Mouse (Mus musculus): ENCODE measurements around the gene Zfand3.

Gene Zfand3

GRCm38 (mm10) chr17:29995986-29996385 lies 8.5 kb upstream of the Zfand3 start:
- in situ Hi-C loops (cut with MboI; ENCODE audit: low sequenced_read_pairs) = no loop called here

GRCm38 (mm10) chr17:29997726-29998125 lies 6.8 kb upstream of the Zfand3 start:
- in situ Hi-C loops (cut with MboI; ENCODE audit: low sequenced_read_pairs) = no loop called here

- in situ Hi-C loops (cut with MboI; ENCODE audit: low sequenced_read_pairs) = no loop called here
Observed at GRCm38 (mm10) chr17:29998566-29999295, 5.8 kb upstream of the Zfand3 start.

DNA sequence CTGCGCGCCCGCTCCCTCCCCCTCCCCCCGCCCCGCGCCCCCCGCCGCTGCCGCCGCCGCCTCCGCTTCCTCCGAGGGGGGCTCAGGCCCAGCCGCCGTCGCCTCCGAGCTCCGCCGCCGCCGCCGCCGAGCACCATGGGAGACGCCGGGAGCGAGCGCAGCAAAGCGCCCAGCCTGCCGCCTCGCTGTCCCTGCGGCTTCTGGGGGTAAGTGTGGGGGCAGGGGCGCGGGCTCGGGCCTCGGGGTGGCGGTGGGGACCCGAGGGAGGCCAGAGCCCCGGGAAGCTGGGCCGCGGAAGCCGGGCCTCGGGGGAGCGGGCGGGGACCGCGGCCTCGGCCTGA lies 540 bp downstream of the Zfand3 start:
- in situ Hi-C loops (cut with MboI; ENCODE audit: low sequenced_read_pairs) = no loop called here

DNA sequence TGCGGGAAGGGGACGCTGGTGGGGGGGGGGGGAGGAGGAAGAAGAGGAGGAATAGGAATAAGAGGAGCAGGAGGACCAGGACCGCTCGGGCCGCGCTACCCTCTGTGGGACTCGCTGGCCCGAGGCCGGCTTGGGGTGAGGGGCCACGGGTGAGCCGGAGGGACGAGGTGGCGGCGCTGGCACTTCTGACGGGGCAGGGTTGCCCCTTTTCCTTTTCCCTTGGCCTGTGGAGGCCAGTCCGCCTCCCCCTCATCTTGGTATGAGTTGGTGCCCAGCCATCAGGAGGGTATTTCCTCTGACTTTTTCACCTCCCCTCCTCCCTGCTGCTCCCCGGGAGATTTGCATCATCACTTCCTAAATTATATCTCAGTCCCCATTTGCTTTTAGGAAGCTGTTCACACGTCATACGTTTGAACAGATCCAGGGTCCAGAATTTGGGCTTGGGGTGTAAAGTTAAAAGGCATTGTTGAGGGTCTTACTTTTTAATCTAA lies 963 bp downstream of the Zfand3 start:
- in situ Hi-C loops (cut with MboI; ENCODE audit: low sequenced_read_pairs) = no loop called here

- in situ Hi-C loops (cut with MboI; ENCODE audit: low sequenced_read_pairs) = no loop called here
Observed at GRCm38 (mm10) chr17:30006877-30007276, 2.3 kb downstream of the Zfand3 start.

DNA sequence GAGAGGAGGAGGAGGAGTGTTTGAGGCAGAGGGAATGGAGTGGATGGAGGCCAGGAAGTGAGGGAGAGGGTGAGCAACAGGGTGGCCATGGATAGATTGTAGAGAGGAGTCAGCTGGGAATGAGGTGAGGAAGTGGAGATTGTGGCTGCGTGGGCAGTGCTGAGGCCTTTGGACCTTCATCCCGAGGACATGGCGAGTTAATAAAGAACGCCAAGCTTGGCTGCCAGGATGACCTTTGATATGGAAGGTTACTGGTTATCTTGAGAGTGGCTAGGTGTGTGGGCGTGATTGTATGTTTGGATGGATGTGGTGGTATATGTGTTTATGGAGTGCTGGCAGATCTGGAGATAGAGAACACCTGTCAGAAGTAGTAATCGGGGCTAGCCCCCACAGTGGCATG lies 3.4 kb downstream of the Zfand3 start:
- in situ Hi-C loops (cut with MboI; ENCODE audit: low sequenced_read_pairs) = no loop called here

DNA sequence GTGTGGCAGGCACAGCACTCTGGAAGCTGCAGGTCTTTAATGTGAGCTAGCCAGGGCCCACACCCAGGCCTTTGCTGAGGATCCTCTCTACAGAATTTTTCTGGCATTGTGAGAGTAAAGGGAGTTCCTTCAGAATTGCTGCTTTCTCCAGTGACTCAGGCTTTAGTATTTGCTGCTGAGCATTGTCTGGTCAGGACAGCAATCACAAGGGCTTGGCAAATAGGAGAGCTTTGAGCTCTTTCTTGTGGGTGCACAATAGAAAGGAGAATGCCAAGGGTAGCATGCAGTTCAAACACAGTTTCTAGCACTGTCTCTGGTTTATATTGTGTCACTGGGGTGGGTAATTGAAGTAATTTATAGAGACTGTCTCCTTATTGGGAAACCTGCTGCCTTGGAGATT lies 3.9 kb downstream of the Zfand3 start:
- in situ Hi-C loops (cut with MboI; ENCODE audit: low sequenced_read_pairs) = no loop called here

DNA sequence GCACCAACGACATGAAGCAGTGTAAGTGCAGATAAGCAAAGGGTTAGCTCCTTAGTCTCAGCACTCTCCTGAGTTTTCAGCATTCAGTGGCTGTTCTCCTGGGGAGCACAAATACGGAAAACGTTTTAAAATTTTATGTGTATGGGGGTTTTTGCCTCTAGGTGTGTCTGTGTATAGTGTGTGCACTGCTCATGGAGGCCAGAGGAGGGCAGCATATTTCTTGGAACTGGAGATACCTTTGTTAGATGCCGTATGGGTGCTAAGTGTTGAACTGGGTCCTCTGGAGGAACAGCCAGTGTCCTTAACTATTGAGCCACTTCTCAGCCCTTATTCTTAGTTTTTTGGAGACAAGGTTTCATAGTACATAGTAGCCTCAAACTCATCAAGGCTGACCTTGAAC lies 10.1 kb downstream of the Zfand3 start:
- in situ Hi-C loops (cut with MboI; ENCODE audit: low sequenced_read_pairs) = no loop called here

DNA sequence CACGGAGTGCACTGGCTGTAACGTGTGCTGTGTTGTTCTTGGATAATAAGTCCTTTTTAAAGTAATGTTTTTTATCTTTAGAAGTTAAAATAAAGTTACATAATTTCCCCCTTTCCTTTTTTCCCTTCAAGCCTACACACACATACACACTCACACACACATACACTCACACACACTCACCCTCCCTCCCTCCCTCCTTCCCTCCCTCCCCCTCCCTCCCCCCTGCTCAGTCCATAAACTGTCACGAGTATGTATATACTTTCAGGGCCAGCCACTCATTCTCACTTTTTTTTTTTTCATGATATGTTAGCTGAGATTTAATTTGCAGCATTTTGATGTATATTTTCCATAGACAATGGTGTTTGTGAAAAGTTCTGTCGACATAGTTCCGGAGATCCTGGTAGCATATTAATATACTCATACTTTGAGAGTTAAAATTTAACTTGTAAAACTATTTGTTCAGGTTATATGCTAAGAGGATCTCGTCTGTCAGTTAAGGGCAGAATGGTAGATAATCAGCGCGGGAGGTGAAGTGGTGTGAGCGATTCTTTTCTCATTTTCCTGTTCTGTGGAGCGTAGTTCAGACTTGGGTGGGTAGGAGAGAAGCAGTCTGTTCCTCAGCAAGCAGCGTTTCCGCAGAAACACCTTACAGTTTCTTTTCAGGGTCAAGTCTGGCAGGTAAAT lies 14.5 kb downstream of the Zfand3 start:
- in situ Hi-C loops (cut with MboI; ENCODE audit: low sequenced_read_pairs) = no loop called here

DNA sequence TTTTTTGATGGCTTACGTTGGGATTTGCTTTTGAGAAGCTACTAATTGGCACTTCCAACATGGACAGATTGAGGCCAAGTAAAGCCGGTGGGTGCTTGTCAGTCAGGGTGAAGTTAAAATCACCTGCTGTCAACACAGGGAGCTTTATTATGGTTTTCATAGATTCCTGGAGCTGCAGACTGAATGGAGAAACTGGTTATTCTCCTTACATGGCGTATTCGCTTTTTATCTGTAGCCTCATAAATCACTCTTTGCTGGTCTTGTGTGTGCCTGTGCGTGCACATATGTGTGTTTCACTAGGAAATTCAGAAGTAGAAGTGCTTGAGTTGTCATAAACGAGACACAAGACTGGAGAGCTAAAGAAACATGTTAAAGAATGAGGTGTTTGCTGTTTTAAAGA lies 15.4 kb downstream of the Zfand3 start:
- in situ Hi-C loops (cut with MboI; ENCODE audit: low sequenced_read_pairs) = no loop called here

DNA sequence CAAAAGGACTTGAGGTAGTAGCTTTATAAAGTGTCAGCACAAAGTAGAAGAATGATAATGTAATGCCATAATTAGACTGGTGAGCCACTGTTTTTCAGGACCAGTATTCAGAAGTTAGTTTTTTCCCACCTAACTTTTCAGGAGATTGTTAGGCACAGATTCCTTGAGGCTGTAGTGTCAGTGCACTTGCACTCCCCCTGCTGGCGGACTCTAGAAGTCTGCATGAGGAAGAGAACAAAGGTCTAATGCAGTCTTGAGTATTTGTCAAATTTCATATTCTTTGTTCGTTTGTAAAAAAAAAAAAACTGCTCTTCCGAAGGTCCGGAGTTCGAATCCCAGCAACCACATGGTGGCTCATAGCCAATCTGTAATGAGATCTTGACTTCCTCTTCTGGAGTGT lies 20.1 kb downstream of the Zfand3 start:
- in situ Hi-C loops (cut with MboI; ENCODE audit: low sequenced_read_pairs) = no loop called here

DNA sequence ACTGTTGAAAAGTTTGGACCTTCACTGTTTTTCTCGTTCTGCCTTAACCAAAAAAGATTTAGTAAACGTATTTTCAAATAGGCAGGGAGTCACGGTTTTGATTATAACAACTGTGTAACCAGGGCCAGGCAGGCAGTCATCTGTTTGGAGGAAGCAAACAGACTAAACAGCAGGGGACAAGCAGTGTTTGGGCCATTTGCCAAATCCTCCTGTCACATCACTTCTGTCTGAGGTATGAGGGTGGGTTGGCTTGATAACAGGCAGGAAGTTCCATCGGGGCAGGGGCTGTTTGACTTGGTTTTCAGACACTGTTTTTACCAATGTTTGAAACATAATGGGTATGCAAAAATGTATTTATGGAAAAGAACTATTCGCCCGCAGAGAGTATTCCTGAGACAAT lies 22.1 kb downstream of the Zfand3 start:
- in situ Hi-C loops (cut with MboI; ENCODE audit: low sequenced_read_pairs) = no loop called here

DNA sequence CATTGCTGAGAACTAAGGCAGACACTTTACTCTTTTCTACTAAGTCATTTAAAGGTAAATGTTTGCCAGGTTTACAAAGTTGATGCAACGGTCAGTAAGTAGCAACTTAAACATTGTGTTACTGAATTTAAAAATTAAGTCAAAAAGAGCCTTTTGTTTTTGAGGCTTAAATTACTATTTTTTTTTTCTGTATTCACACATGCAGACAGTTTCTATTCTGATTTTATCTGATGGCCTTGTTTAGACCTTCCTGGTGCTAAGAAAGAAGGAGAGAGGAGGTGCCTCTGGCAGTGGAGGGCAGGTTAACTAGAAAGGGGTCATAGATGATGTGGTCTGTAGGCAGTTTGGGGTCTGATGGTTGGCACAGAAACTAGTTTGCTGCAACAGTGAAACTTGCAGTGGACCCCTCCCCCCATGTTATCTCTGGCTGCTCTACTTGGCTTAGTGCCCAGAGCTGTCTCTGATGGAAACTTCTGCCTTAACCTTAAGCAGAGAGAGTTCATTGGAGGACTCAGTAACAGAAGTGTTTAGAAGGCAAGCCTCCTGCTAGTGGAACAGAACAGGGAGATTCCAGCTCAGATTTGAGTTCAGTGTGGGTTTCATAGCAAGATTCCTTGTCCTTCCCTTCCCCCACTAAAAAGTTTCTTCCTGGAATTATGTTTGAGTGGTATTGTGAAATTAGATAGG lies 23.0 kb downstream of the Zfand3 start:
- in situ Hi-C loops (cut with MboI; ENCODE audit: low sequenced_read_pairs) = no loop called here

DNA sequence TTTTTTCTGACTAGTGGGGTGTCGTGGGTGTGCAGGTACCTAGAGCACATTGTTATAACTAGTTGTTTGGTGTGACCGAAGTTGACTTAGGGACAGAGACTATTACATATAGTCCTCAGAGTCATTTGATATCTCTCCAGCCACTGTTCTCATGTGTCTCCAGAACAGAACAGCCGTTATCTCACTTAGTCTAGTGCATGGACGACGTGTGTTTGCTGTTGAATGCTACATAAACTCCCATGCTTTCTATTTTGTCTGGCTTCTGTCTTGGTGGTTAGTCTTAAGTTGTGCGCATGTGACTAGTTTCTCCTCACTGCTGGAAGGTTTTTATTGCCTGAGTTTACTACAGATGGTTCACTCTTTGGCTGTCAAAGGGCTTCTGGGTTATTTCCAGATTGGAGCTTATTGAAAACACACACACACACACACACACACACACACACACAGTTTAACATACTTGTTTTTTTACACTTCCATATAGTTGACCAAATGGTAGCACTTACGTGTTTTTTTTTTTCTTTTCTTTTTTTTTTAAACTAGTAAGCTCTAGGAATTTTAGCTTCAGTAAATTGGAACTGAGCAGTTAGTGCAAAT lies 25.2 kb downstream of the Zfand3 start:
- in situ Hi-C loops (cut with MboI; ENCODE audit: low sequenced_read_pairs) = no loop called here

- in situ Hi-C loops (cut with MboI; ENCODE audit: low sequenced_read_pairs) = no loop called here
Observed at GRCm38 (mm10) chr17:30032796-30033195, 28.3 kb downstream of the Zfand3 start.

GRCm38 (mm10) chr17:30033991-30034390 lies 29.5 kb downstream of the Zfand3 start:
- in situ Hi-C loops (cut with MboI; ENCODE audit: low sequenced_read_pairs) = no loop called here

DNA sequence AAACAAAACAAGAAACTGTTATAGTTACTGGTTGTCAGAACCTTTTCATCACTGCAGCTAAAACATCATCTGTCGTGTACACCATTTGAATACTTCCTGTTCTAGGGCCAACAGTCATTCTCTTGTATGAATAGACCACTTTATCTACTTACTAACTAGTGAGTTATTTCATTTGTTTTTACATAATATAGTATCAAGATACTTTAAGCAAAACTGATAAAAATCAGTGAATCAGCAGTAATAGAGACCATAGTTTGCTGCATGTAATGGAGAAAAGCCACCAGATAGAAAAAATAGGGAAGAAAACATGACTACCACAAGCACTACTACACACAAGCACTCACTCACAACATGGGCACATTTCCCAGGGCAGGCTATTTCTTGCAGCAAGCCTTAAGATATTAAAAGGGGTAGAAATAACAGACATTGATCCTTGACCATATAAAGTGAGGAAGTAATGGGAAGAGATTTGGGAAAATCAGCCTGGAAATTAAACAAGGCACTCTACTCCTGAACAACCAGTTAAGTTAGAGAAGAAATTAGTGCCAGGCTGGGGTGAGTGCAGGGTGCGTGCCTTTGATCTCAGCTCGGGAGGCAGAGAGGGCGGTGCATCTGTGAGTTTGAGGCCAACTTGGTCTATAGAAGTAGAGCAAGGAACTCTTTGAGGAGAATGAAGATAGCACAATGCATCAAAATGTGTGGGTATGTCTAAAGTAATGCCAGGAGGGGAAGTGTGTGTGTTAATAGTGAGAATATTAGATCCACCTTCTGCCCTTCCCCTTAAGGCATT lies 30.9 kb downstream of the Zfand3 start:
- in situ Hi-C loops (cut with MboI; ENCODE audit: low sequenced_read_pairs) = no loop called here

GRCm38 (mm10) chr17:30043163-30043822 lies 38.8 kb downstream of the Zfand3 start:
- in situ Hi-C loops (cut with MboI; ENCODE audit: low sequenced_read_pairs) = no loop called here

GRCm38 (mm10) chr17:30045181-30045580 lies 40.6 kb downstream of the Zfand3 start:
- in situ Hi-C loops (cut with MboI; ENCODE audit: low sequenced_read_pairs) = no loop called here

All from CH12F3 (cell line).